Mouse (Mus musculus): ENCODE data around the gene Serinc3. TPM values are rescaled to one million over a fixed set of nuclear protein-coding genes. Genes with fewer than 3 reads are reported as not detected.
"Not testable (repeated sequence)": the region's sequence is repeated elsewhere in the genome, so short reads cannot be mapped to it uniquely, and the experiment has no call there.

Serinc3 gene
- total RNA-seq, 2 experiments from 2014 or later, result 223 to 236 TPM

GRCm38 (mm10) chr2:163634211-163634610 is 10.7 kb downstream of the Serinc3 start:
- no peak for DNase-seq (ENCODE audit: low spot score in 2 of 2)

DNA sequence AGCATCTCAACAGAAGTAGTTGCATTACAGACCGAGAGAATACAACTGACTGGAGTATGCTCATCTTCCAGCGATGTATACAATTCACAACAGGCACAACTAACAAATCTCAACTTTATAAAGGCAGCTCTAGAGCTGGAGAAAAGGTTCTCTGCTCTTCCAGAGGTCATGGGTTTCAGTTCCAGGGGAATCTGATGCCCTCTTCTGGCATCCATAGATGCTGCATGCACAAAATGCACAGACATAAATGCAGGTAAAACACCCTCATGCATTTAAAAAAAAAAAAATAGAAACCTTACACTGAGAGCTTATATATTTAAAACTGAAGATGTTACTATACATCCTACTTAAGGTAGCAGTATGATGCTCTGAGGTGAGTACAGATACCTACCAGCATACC is 13.2 kb downstream of the Serinc3 start:
- no peak for DNase-seq (ENCODE audit: low spot score in 2 of 2)

DNA sequence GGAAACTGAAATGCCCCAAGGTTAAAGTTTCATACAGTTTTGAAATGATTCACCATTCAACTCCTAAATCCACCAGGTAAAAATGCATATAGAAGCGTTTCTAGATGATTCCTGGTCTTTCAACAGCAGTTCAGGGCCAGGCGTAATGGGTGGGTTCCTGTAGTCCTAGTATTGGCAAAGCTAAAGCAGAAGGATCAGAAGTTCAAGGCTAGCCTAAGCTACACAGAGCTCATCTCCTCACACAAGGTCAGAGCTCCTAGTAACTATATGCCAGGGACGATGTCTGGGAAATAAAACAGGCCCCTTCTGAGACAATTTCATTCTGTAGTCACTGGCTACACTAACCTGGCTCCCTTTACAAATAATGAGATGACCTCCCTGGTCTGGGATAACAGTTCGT is 13.7 kb downstream of the Serinc3 start:
- DNase-seq (ENCODE audit: low spot score in 2 of 2), result no peak

GRCm38 (mm10) chr2:163621401-163621800 is 23.5 kb downstream of the Serinc3 start:
- DNase-seq (ENCODE audit: low spot score in 2 of 2), result not testable (repeated sequence)

- DNase-seq (ENCODE audit: low spot score in 2 of 2), result no peak
Observed at GRCm38 (mm10) chr2:163620451-163620850, 24.5 kb downstream of the Serinc3 start.

DNA sequence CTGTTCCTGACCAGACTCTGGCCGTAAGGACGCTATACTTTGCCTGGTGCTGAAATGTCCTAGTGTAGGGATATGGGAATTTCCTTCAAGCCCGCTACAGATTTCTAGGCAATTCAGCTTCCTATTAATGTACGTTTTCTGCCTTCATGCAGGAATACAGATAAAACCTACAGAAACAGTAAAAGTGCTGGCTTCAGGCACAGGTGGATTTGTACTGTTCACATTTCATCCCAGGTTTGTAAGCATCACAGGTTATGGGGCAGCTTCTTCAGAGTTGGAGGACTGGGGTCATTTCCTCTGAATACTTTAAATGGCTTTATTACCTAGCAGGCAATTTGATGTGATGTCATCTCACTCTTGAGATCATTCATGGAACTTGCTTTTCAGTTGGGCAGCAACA is 27.1 kb downstream of the Serinc3 start:
- no peak for DNase-seq (ENCODE audit: low spot score in 2 of 2)

DNA sequence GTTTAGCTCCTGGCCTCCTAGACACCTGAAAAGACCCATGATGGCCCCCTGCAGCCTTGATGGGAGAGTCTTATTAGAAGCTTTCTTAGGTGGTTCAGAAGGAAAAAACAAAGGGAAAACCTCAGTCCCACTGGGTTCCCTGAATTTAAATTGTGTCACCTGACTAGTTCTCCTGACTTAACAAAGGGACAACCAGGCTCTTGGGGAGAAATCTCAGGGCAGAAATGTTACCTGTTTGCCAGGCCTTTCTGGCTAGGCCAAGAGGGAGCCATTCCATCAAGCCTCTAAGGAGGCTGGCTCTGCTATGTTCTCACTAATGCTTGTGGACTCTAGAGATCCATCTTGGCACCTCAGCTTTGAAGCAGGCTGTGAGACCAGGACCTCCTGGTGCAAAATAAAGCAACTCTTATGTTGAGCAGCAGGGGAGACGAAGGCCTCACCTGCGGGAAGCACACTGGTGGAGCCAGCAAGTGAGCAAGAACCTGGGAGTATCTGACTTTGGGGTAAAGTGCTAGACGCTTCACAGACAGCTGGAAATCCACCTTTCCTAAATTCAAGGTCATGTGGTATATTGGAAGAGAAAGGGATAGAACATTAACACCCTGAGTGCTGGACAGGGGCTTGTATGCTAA is 27.6 kb downstream of the Serinc3 start:
- no peak for DNase-seq (ENCODE audit: low spot score in 2 of 2)

DNA sequence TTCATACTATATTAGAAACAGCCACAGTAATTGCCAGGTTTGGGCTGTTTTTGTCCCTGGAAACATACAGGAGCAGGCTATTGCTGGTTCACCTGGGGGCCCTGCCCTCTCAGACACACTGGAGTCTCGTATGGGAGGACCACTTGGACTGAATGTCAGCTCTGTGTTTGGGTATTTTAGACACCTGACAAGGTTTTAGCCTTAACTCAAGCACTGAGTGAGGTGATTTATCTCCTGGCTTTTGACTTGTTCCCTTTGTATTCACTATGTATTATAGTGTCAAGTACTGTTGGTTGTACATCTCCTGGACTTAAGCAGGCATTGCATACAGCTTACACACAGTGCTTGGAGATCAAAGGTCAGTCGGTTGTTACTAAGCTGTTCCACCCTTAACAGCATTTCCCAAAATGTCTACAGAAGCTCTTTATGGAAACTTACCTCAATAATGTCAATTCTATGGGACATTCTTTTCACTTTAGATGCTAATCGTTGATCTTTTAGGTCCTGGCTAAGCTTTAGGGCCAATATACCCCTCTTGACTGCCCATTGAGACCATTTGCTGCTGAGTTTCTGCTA is 28.2 kb downstream of the Serinc3 start:
- DNase-seq (ENCODE audit: low spot score in 2 of 2), result no peak

- no peak for DNase-seq (ENCODE audit: low spot score in 2 of 2)
Observed at GRCm38 (mm10) chr2:163615906-163616651, 28.9 kb downstream of the Serinc3 start.

- DNase-seq (ENCODE audit: low spot score in 2 of 2), result no peak
Observed at GRCm38 (mm10) chr2:163615401-163615800, 29.5 kb downstream of the Serinc3 start.

DNA sequence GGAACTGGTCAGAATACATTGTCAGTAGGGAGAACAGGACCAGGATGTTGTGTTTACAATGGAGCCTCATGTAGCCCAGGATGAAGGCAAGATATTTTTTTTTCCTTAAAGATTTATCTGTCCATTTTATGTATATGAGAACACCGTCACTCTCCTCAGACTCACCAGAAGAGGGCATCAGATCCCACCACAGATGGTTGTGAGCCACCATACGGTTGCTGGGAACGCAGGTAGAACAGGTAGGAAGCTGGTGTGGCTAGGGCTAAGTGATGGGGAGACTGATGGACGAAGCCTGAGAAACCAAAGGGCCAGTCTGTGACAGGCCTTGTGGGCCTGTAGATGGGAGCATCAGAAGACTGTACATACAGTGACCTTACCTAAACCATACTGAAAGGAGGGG is 30.9 kb downstream of the Serinc3 start:
- DNase-seq (ENCODE audit: low spot score in 2 of 2), result no peak

- DNase-seq (ENCODE audit: low spot score in 2 of 2), result no peak
Observed at GRCm38 (mm10) chr2:163613206-163613605, 31.7 kb downstream of the Serinc3 start.

DNA sequence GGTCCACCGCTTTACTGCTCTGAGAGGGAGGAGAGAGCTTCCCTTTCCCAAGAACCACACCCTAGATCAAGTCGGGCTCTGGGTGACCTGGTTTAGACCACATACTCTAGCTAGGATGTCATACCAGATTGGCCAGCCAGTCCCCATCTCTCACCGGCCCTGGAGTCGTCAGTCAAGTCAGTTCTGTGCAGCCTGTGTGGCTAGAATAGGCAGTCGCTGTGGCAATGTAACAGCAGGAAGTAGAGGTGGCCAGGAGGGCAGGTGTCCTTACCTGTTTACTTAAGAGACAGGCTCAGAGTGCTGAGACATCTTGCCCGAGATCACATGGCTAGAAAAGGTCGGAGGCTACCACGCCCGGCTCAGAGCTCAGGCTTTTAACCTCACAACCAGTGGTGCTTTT is 33.8 kb downstream of the Serinc3 start:
- DNase-seq (ENCODE audit: low spot score in 2 of 2), result no peak

DNA sequence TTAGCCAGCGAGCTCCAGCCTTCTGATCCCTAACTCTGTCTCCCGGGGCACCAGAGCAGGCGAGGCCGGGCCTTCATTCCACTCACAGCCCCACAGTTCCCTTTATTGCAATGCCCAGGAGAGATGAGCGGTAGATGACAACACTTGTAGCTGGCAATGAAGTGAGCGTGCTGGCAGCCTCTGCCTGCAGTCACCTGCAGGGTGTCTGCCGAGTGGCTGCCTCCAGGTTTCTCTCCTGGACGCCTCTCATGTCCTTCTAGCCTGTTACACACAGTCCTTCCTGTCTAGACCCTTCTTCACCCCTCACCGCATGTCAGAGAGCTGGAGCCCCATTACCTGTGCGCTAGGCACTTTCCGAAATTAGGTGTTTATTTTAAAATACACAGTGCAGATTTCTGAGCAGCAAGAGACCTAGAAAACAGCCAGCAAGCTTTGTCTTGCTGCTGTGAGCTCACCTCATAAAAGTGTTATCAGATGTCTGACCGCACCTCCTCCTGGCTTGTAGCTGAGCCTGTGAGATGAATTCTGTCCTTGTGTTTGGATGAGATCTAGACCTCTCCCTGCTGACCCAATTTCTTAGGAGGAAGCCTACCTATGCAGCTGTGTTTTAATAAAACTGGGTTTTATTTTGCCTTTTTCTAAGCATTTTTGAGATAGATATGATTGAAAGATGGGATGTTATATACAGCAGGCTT is 35.5 kb downstream of the Serinc3 start:
- no peak for DNase-seq (ENCODE audit: low spot score in 2 of 2)

- DNase-seq (ENCODE audit: low spot score in 2 of 2), result no peak
Observed at GRCm38 (mm10) chr2:163608008-163608407, 36.9 kb downstream of the Serinc3 start.

- no peak for DNase-seq (ENCODE audit: low spot score in 2 of 2)
Observed at GRCm38 (mm10) chr2:163606161-163606560, 38.8 kb downstream of the Serinc3 start.

- DNase-seq (ENCODE audit: low spot score in 2 of 2), result peak; percentile 87 to 89
Observed at GRCm38 (mm10) chr2:163602101-163602971, 42.6 kb downstream of the Serinc3 start, which contains the start of gene Ttpal. Gene Ttpal (plus strand): TSS chr2:163602314.

DNA sequence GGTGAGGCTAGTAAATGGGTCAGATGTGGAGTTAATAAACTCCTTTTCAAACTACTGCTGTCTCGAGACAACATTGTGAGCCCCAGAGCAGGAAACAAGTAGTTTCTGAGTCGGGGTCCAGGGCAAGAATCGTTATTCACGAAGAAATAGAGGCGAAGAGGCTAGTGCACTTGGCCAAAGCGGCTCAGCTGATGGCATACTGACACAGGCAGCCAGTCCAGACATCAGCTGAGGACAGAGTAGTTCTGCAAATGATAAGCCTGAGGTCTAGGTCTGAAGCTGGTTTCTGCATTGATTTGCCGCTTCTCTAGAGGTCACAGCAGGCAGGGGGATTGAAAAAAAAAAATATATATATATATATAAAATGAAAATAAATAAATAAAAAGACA is 43.2 kb downstream of the Serinc3 start:
- DNase-seq (ENCODE audit: low spot score in 2 of 2), result no peak

DNA sequence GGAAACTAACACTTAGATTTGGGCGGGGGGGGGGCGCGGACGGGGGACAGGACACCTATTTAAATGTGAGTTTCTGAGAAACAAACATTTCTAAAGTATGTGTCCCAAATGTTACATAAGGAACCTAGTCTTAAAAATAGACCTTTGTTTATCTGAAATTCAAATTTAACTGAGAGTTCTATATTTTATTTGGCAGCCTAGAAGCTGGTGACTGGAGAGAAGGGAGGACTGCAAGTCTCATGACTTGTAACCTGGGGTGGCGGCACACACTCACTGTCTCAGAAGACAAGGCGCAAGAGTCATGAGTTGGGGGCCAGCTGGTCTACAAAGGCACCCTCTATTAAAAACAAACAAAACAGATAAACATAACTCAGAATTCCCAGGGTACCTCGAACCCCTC is 43.9 kb downstream of the Serinc3 start:
- DNase-seq (ENCODE audit: low spot score in 2 of 2), result no peak

DNA sequence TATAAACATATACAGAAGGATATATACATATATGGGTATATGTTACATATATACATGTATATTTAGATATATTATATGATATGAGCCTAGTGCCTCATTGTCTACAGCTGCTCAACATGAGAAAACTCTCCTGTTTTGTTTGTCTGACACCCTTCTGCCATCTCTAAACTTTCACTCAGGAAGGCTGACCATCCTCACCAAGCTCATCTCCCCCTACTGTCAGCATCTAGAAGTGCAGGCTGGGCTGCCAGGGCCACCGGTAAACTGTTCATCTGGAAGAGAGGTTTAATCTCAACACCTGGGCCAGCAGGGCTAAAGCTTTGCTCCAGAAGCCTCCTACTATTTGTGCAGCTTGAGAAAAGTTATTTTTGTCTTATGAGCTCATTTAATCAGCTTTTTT is 45.7 kb downstream of the Serinc3 start:
- peak; percentile 57 to 73 for DNase-seq (ENCODE audit: low spot score in 2 of 2)

DNA sequence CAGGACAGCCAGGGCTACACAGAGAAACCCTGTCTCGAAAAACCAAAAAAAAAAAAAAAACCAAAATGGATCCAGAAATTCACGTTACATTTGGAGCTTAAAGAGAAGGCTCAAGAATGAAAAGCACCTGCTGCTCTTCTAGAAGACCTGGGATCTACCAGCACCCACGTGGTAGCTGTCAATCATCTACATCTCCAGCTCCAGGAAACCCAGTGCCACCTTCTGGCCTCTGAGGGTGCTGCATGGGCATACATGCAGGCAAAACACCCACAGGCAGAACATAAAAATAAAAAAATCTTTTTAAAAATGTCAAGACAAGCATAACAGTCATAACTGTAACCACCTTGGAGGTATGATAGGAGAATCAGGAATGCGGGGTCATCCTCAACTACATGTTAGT is 47.3 kb downstream of the Serinc3 start:
- peak in 1 of 2 experiments; percentile 34 for DNase-seq (ENCODE audit: low spot score in 2 of 2)
